Mouse (Mus musculus): ENCODE results near the gene Gm648. TPM values are rescaled to one million over a fixed set of nuclear protein-coding genes. Genes with fewer than 3 reads are reported as not detected.
"Not testable (repeated sequence)": the region's sequence is repeated elsewhere in the genome, so short reads cannot be mapped to it uniquely, and the experiment has no call there.

Gene Gm648
- total RNA-seq (2022), result not detected

- no peak for DNase-seq (ENCODE audit: low spot score in 2 of 2)
These were observed at the start of gene Gm648 for GRCm38 (mm10) chrX:56549506-56549905. Gm648 (minus strand) TSS chrX:56549606.

GRCm38 (mm10) chrX:56597887-56598640 lies 48.7 kb upstream of the Gm648 start, which contains the start of gene Mmgt1:
Mmgt1 (minus strand) TSS chrX:56598069.
- peak; percentile 90 to 95 for DNase-seq (ENCODE audit: low spot score in 2 of 2)

GRCm38 (mm10) chrX:56597219-56597886 lies 47.9 kb upstream of the Gm648 start:
- peak in 1 of 2 experiments; percentile 3 for DNase-seq (ENCODE audit: low spot score in 2 of 2)

- no peak for DNase-seq (ENCODE audit: low spot score in 2 of 2)
These were observed 28.8 kb upstream of the Gm648 start for GRCm38 (mm10) chrX:56578200-56578599.

GRCm38 (mm10) chrX:56572465-56572864 lies 23.1 kb upstream of the Gm648 start:
- no peak for DNase-seq (ENCODE audit: low spot score in 2 of 2)

GRCm38 (mm10) chrX:56553584-56553983 lies 4.2 kb upstream of the Gm648 start:
- no peak for DNase-seq (ENCODE audit: low spot score in 2 of 2)

GRCm38 (mm10) chrX:56537162-56537561 lies 12.2 kb downstream of the Gm648 start:
- peak in 1 of 2 experiments; percentile 3 for DNase-seq (ENCODE audit: low spot score in 2 of 2)

GRCm38 (mm10) chrX:56531266-56531665 lies 18.1 kb downstream of the Gm648 start:
- DNase-seq (ENCODE audit: low spot score in 2 of 2), result peak; percentile 28 to 65

- not testable (repeated sequence) for DNase-seq (ENCODE audit: low spot score in 2 of 2)
These were observed 25.0 kb downstream of the Gm648 start, which contains the start of gene Gm10477 for GRCm38 (mm10) chrX:56524442-56524841. Gm10477 (plus strand) TSS chrX:56524742.

GRCm38 (mm10) chrX:56497241-56497640 lies 52.2 kb downstream of the Gm648 start:
- no peak for DNase-seq (ENCODE audit: low spot score in 2 of 2)

Small RNA genes lying within 50 kb of the gene (microRNA-seq; reads per million reads assigned to microRNA genes)
- 0.25 to 0.32 reads per million in 2 experiments for gene Mir5116

Other genes with a start within 250 kb of the Gm648 start
- 1 to 10 TPM; 3.5 to 5.4 (median 4.8) TPM for gene Zfp449, start 203.2 kb downstream of the Gm648 start, total RNA-seq (2022)
- gene Smim10l2a, start 175.0 kb downstream of the Gm648 start, total RNA-seq (2022), result 10 to 100 TPM; 14.7 to 20.9 (median 17.6) TPM
- not detected for gene Gm2174, start 101.6 kb downstream of the Gm648 start, total RNA-seq (2022)
- 10 to 100 TPM; 30.0 to 49.3 (median 38.8) TPM for gene Ints6l, start 94.7 kb downstream of the Gm648 start, total RNA-seq (2022)
- gene Gm10477, start 24.9 kb downstream of the Gm648 start, total RNA-seq (2022), result not detected
- gene Mmgt1, start 48.5 kb upstream of the Gm648 start, total RNA-seq (2022), result 10 to 100 TPM; 22.7 to 26.4 (median 24.6) TPM
- gene Slc9a6, start 60.2 kb upstream of the Gm648 start, total RNA-seq (2022), result 100 to 1,000 TPM in 3 of 4 experiments, 10 to 100 TPM in 1; 99.2 to 107 (median 104) TPM
- gene Fhl1, start 182.2 kb upstream of the Gm648 start, total RNA-seq (2022), result 100 to 1,000 TPM in 1 of 4 experiments, 10 to 100 TPM in 3; 77.8 to 104 (median 90.7) TPM

Measured in layer of hippocampus, adult 8-10 months (tissue).